Mouse (Mus musculus): Measurements from ENCODE around the gene Isy1. TPM values are rescaled to one million over a fixed set of nuclear protein-coding genes. Genes with fewer than 3 reads are reported as not detected.
A peak's percentile ranks its signal among the peaks of the same experiment; 100 is the strongest.

The Isy1 gene
- polyA plus RNA-seq, 1 experiment from 2014 or later, result 19.8 TPM

- no peaks in the 10 kb centered on the region for H3K9me3 ChIP-seq (ENCODE audit: low read length)
- no peak overlapping the region for H3K4me3 ChIP-seq (ENCODE audit: low read depth, low read length)
- no peaks in the 10 kb centered on the region for H3K36me3 ChIP-seq (replicated peaks; ENCODE audit: insufficient read depth, low read length)
- peak; percentile 41 for DNase-seq
- H3K9ac ChIP-seq (replicated peaks), result no peak overlapping the region
- WGBS (ENCODE audit: insufficient replicate concordance), result 22% methylated on average over 4 of the region's 4 CpGs
- no peak overlapping the region for H3K4me2 ChIP-seq (ENCODE audit: low read depth, low read length)
- TF ChIP-seq CTCF (IDR thresholded peaks at IDR 0.05; ENCODE audit: low read depth) (no peak), EP300 (IDR thresholded peaks at IDR 0.05; ENCODE audit: low read depth) (0 out of 2 replicates have a peak, but pooled peaks have one; percentile 21)
- H3K27ac ChIP-seq (ENCODE audit: low read depth), result no peak overlapping the region
- ATAC-seq, result peak; percentile 66
- no peaks in the 10 kb centered on the region for H3K27me3 ChIP-seq (ENCODE audit: insufficient read depth, low read length)
- peaks cover 26% of the 10 kb centered on the region for H3K4me1 ChIP-seq (ENCODE audit: insufficient read depth)
Observed at GRCm38 (mm10) chr6:87879010-87879409, 40.4 kb upstream of the Isy1 start.

GRCm38 (mm10) chr6:87876068-87876643 lies 37.6 kb upstream of the Isy1 start:
- DNase-seq (peak; percentile 41), ATAC-seq (peak; percentile 13)
- Histone ChIP-seq H3K4me2 (ENCODE audit: low read depth, low read length) (0 out of 2 replicates have a peak overlapping the region, but pooled peaks have one; percentile 24), H3K27me3 (ENCODE audit: insufficient read depth, low read length) (no peaks in the 10 kb centered on the region), H3K9ac (replicated peaks) (no peak overlapping the region), H3K27ac (ENCODE audit: low read depth) (peak overlapping the region; percentile 52; the same call in 1 of the 2 replicates), H3K4me1 (ENCODE audit: insufficient read depth) (peaks cover 31% of the 10 kb centered on the region), H3K4me3 (ENCODE audit: low read depth, low read length) (no peak overlapping the region), H3K9me3 (ENCODE audit: low read length) (no peaks in the 10 kb centered on the region), H3K36me3 (replicated peaks; ENCODE audit: insufficient read depth, low read length) (no peaks in the 10 kb centered on the region)
- WGBS (ENCODE audit: insufficient replicate concordance), result 46% methylated on average over 13 of the region's 13 CpGs
- TF ChIP-seq EP300 (IDR thresholded peaks at IDR 0.05; ENCODE audit: low read depth), result no peak
- TF ChIP-seq CTCF (IDR thresholded peaks at IDR 0.05; ENCODE audit: low read depth), result no peak

GRCm38 (mm10) chr6:87875562-87875961 lies 37.0 kb upstream of the Isy1 start:
- TF ChIP-seq CTCF (IDR thresholded peaks at IDR 0.05; ENCODE audit: low read depth) (no peak), EP300 (IDR thresholded peaks at IDR 0.05; ENCODE audit: low read depth) (no peak)
- Histone ChIP-seq H3K9ac (replicated peaks) (no peak overlapping the region), H3K4me3 (ENCODE audit: low read depth, low read length) (no peak overlapping the region), H3K4me2 (ENCODE audit: low read depth, low read length) (no peak overlapping the region), H3K4me1 (ENCODE audit: insufficient read depth) (peaks cover 31% of the 10 kb centered on the region), H3K27me3 (ENCODE audit: insufficient read depth, low read length) (no peaks in the 10 kb centered on the region), H3K27ac (ENCODE audit: low read depth) (peak overlapping the region; percentile 52; the same call in 1 of the 2 replicates), H3K9me3 (ENCODE audit: low read length) (no peaks in the 10 kb centered on the region), H3K36me3 (replicated peaks; ENCODE audit: insufficient read depth, low read length) (no peaks in the 10 kb centered on the region)
- 58% methylated on average over 7 of the region's 7 CpGs for WGBS (ENCODE audit: insufficient replicate concordance)
- ATAC-seq, result no peak
- DNase-seq, result no peak

- TF ChIP-seq EP300 (IDR thresholded peaks at IDR 0.05; ENCODE audit: low read depth) (no peak), CTCF (IDR thresholded peaks at IDR 0.05; ENCODE audit: low read depth) (no peak)
- no peak overlapping the region for H3K4me2 ChIP-seq (ENCODE audit: low read depth, low read length)
- H3K27me3 ChIP-seq (ENCODE audit: insufficient read depth, low read length), result no peaks in the 10 kb centered on the region
- ATAC-seq, result no peak
- H3K9me3 ChIP-seq (ENCODE audit: low read length), result no peaks in the 10 kb centered on the region
- H3K36me3 ChIP-seq (replicated peaks; ENCODE audit: insufficient read depth, low read length), result no peaks in the 10 kb centered on the region
- no peak overlapping the region for H3K4me3 ChIP-seq (ENCODE audit: low read depth, low read length)
- DNase-seq, result no peak
- WGBS (ENCODE audit: insufficient replicate concordance), result 68% methylated on average over 1 of the region's 1 CpGs
- no peak overlapping the region for H3K9ac ChIP-seq (replicated peaks)
- H3K4me1 ChIP-seq (ENCODE audit: insufficient read depth), result peaks cover 31% of the 10 kb centered on the region
- H3K27ac ChIP-seq (ENCODE audit: low read depth), result no peak overlapping the region
Observed at GRCm38 (mm10) chr6:87875083-87875482, 36.5 kb upstream of the Isy1 start.

- no peak overlapping the region for H3K27ac ChIP-seq (ENCODE audit: low read depth)
- H3K9ac ChIP-seq (replicated peaks), result no peak overlapping the region
- H3K4me1 ChIP-seq (ENCODE audit: insufficient read depth), result peaks cover 30% of the 10 kb centered on the region
- no peak for ATAC-seq
- H3K4me3 ChIP-seq (ENCODE audit: low read depth, low read length), result no peak overlapping the region
- no peak overlapping the region for H3K4me2 ChIP-seq (ENCODE audit: low read depth, low read length)
- no peaks in the 10 kb centered on the region for H3K36me3 ChIP-seq (replicated peaks; ENCODE audit: insufficient read depth, low read length)
- DNase-seq, result no peak
- TF ChIP-seq CTCF (IDR thresholded peaks at IDR 0.05; ENCODE audit: low read depth) (no peak), EP300 (IDR thresholded peaks at IDR 0.05; ENCODE audit: low read depth) (no peak)
- H3K27me3 ChIP-seq (ENCODE audit: insufficient read depth, low read length), result no peaks in the 10 kb centered on the region
- 92% methylated on average over 2 of the region's 2 CpGs for WGBS (ENCODE audit: insufficient replicate concordance)
- no peaks in the 10 kb centered on the region for H3K9me3 ChIP-seq (ENCODE audit: low read length)
Observed at GRCm38 (mm10) chr6:87873963-87874362, 35.4 kb upstream of the Isy1 start.

GRCm38 (mm10) chr6:87873104-87873503 lies 34.5 kb upstream of the Isy1 start:
- ATAC-seq, result peak; percentile 86
- Histone ChIP-seq H3K4me3 (ENCODE audit: low read depth, low read length) (no peak overlapping the region), H3K27ac (ENCODE audit: low read depth) (peak overlapping the region; percentile 70), H3K4me2 (ENCODE audit: low read depth, low read length) (no peak overlapping the region), H3K9ac (replicated peaks) (no peak overlapping the region), H3K27me3 (ENCODE audit: insufficient read depth, low read length) (no peaks in the 10 kb centered on the region), H3K9me3 (ENCODE audit: low read length) (no peaks in the 10 kb centered on the region), H3K4me1 (ENCODE audit: insufficient read depth) (peaks cover 32% of the 10 kb centered on the region), H3K36me3 (replicated peaks; ENCODE audit: insufficient read depth, low read length) (no peaks in the 10 kb centered on the region)
- DNase-seq, result peak; percentile 44
- peak; percentile 62; the same call in 1 of the 2 replicates for TF ChIP-seq EP300 (IDR thresholded peaks at IDR 0.05; ENCODE audit: low read depth)
- TF ChIP-seq CTCF (IDR thresholded peaks at IDR 0.05; ENCODE audit: low read depth), result no peak
- 21% methylated on average over 1 of the region's 1 CpGs for WGBS (ENCODE audit: insufficient replicate concordance)

Measured in liver, postnatal 0 days (tissue).